Mouse (Mus musculus) spleen, adult 2 months (tissue): ENCODE data around the gene Ccno.

Experiments used
- CTCF ChIP-seq: fragments of 200-500 bp; IDR thresholded peaks from 2 replicates; pipeline ENCODE4 v1.5.1; 2011; ENCODE audit warnings: mild to moderate bottlenecking, inconsistent platforms; ENCODE audit not compliant: insufficient read depth, insufficient read length, insufficient replicate concordance; ENCODE audit errors: extremely low read depth
- POLR2A ChIP-seq: fragments of 200-500 bp; IDR thresholded peaks from 2 replicates; pipeline ENCODE4 v1.6.1; 2011; ENCODE audit warnings: low read depth, low read length, inconsistent platforms

DNA sequence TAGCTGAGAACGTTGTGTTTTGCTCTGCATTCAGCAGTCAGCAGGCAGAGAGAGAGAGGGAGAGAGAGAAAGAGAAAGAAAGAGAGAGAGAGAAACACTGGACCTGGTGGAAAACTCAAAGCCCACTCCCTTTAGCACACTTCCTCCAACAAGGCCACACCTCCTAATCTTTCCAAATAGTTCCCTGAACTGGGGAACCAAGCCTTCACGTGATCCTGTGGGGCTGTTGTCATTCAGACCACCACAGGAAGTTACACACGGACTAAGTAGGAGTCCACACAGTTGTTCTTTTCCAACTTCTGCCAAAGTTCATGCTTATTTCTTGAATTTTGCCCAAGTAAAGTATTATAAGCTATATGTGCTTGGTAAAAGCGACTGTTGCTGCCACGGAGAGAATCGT, 41.7 kb upstream of the Ccno start:
- TF ChIP-seq CTCF: no peak
- no peak for TF ChIP-seq POLR2A
